Mouse (Mus musculus) activated CD4-positive, CD25-positive, alpha-beta regulatory T cell, adult 4 months (primary cell): ENCODE measurements at regions not wholly inside any gene's neighbourhood (a gene's known extent, or its start where the extent isn't known, plus 50 kb on each side); places are given as distances from the start of the nearest gene placed in this dataset.
"Not testable (repeated sequence)": the region's sequence is repeated elsewhere in the genome, so short reads cannot be mapped to it uniquely, and the experiment has no call there.

Experiments used
- ATAC-seq: one replicate; pipeline ENCODE4 v1.8.0; 2017

DNA sequence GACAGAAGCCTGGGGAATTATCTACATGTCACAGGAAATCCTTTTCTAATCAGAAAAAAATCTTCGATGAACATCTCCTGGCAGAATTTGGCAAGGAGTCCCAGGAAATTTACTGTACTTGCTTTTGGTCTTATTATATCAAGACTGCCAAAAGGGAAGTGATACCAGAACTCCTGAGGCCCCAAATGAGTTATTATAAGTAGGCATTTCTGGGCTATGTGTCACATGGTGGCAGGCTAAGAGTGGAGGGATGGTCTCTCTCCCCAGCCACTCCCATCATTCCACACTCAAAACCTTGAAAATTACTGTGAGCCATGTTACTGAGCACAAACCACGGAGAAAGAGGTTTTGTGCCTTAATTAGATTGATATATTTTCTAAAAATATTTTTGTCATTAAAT is 94.0 kb upstream of the Cdk6 start:
- no peak for ATAC-seq

DNA sequence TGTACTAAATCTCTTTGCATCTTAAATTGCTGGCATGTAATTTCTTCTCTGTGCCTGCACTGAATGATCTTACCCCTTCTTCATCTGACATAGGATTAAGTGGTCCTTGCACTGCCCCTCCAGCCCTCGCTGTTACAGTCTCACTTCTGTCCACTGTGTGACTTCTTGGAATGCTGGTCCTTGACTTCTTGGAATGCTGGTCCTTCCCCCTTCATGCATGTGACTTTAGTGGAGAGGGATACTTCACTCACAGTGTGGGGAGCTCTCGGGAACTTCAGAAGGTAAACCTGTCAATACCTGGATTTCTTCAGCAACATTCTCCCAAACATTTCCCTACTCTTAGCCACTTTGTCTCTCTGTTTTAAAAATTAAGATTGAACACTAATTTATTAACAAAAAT is 91.0 kb upstream of the Cdk6 start:
- ATAC-seq = no peak

DNA sequence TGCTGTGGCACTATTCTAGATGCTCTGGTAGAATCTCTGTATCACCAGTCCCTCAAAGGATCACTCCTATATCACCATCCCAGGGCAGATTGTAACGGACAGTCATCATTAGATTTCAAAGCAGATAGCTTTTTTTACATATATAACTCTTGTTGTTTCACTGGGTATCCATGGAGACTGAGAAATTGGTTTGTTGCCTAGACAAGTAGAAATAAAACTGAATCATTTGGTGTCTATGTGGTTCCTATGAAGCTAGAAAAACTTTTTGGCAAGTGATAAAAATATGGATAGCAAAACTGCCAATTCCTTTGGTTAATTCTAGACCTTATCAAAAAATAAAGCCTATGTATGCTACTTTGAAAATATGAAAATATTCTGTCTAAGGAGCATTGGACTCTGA is 81.0 kb upstream of the Cdk6 start:
- ATAC-seq = no peak

DNA sequence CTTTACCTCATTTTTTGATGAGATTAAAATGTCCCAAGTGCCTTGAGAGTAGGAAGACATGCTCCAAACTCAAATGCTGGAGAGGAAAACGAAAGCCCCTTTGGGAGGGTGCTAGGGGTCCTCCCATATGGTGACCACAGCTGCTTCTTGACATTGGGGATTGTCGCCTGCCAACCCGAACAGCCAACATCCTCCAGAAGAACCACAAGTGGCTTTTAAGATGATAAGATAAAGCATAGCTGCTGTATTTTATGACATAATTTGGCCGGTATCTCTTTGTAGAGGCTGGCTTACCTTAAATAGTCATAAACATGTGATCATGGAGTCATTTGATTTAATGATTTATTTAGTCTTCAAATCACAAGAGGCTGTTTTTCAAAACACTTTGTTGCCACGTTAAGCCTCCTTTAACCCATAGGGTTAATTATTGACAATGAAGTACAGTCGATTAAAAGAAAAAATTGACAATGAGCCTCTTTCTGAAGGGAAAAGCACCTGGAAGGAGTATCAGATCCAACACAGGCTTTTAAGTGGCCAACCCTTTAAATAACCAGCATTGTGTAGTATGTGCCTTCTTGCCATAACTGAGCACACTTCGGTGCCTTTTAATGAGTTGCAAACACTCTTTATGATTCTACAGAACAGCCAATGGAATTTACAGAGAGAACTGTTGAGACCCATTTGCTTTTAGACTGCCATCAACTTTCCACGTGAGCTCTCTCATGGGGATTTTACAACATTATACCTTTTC is 76.1 kb upstream of the Cdk6 start:
- ATAC-seq = not testable (repeated sequence)

DNA sequence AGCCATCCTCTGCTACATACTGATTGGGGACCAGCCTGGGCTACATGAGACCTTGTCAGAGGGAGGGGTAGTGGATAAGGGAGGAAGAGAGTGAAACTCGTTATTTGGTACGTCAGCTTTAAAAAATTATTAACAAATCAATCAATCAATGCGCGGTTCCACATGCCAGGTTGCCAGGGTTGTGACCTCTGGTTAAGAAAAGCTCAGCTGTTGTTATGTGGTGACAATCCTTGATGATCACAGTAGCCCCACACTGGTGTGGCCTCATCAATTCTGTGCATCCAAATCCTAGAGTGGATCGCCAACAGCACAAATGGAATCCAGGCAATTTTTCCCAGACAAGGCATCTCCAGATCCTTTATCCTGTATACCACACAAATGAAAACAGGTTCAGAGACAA is 74.3 kb upstream of the Cdk6 start:
- ATAC-seq = no peak

DNA sequence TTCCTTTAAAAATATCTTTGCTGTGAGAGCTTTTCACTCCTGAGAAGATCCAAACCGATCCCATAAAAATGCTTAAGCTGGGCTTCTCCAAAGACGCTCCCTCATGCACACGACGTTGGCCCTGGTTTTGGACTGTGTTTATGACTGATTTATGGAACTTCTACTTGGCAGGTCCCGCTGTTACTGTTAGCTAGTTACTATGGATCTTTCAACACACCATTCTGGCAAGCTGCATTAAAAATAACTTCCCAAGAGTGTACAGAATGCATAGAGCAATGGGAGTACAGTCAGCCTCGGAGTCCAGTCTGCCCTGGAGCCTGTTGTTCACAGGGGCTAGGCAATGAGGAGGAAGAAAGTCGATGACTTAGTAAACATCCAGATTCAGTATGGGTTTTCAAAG is 71.5 kb upstream of the Cdk6 start:
- no peak for ATAC-seq

DNA sequence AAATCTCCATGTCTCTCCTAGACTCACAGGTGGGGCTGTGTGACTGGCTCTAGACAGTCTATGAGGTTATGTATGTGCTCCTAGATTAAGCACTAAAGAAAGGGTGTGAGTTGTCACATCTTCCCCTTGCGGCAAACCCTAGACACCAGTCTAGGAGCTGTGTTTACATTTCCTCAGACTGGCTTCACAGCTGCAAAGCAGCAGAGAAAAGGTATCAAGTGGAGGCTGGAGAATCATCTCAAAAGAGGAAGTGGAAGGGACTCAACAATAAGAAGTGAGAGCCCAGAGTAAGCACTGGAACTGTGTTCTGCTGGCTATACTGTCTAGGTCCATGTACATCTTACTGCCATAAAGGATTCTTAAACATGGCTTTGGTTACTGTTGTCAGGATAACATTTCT is 68.1 kb upstream of the Cdk6 start:
- ATAC-seq = not testable (repeated sequence)

DNA sequence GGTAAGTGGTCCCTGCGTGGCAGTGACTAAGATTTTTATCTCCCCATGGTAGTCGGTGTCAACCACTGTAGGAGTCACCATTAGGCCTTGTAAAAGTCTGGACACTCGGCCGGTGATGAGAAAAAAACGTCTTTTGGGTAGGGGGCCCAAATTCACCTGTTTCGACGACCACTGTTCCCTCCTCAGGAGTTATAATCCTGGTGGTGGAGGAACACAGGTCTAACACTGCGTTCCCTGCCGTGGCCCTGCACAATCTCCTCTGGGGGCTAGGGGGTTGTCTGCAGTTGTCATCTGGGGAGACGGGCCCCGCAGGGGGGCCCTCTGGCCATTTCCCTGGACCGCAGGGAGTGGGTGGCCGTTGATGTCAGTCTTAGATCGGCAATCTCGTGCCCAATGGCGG is 64.0 kb upstream of the Cdk6 start:
- ATAC-seq = not testable (repeated sequence)

DNA sequence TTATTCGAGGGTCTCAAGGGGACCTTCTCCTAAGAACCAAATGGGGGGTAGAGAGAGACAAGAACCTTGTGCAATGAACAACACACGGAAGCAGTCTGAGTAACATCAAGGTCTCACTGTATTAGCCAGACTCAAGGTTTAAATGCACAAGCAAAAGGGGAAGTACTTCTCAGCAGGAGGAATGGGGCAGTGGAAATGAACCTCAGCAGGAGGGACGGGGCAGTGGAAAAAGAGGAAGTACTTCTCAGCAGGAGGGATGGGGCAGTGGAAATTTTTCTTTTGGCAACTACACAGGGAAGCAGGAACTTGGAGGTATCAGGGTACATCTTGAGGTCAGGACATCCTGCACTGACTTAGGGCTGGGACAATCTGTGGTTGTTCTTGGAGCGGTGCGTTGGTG is 62.3 kb upstream of the Cdk6 start:
- ATAC-seq = not testable (repeated sequence)

DNA sequence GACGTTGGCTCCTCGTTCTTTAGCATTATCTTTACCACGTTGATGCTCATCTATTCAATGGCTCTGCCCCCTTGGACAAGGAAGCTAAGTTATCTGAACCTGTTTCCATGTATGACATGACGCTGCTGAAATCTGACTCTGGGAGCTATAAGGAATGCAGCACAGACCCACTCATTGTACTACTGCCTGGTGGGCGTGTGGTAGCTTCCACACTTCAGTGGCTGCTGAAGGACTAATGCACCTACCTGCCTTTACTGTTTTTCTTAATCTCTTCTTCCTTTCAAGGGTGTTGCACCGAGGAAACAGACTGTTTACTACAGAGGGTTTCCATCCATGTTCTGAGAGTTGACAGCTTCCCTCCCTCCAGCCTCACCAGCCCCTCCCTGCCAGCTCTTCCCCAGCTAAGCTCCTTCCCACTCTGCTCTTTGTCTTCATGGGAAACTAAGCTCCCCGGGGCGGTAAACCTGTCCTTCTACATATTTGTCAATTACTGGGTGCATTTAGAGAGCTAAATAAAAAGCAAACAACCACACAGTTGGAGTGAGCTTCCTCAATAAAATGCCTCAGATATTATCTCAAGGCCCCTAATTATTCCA is 59.3 kb upstream of the Cdk6 start:
- ATAC-seq = not testable (repeated sequence)

DNA sequence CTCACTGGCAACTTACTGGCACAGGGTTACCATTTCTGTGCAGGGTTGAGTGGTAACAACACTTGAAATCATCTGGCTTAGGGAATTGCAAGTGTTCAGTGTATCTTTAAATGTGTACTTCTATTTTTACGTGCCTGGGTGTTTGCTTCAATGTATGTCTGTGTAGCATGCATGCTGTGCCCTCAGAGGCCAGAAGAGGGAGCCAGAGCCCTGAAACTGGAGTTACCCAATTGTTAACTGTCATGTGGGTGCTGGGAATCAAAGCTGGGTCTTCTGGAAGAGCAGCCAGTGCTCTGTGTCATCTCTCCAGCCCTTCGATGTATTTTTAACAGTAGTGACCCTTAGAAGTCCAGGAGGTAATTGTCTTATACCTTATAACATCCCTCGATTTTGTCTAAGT is 58.2 kb upstream of the Cdk6 start:
- no peak for ATAC-seq

DNA sequence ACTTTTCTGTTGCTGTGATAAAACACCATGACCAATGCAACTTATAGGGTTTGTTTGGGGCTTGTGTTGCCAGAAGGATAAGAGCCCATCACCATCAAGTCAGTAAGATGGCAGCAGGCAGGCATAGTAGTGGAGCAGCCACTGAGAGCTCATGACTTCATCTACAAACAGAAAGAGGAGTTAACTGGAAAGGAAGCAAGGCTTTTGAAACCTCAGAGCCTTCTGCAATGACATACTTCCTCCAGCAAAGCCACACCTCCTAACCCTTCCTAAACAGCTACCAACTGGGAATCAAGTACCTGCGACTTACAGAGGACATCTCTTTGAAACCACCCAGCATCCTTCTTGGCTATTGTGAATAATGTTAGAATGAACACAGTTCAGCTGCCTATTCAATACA is 57.0 kb upstream of the Cdk6 start:
- not testable (repeated sequence) for ATAC-seq

DNA sequence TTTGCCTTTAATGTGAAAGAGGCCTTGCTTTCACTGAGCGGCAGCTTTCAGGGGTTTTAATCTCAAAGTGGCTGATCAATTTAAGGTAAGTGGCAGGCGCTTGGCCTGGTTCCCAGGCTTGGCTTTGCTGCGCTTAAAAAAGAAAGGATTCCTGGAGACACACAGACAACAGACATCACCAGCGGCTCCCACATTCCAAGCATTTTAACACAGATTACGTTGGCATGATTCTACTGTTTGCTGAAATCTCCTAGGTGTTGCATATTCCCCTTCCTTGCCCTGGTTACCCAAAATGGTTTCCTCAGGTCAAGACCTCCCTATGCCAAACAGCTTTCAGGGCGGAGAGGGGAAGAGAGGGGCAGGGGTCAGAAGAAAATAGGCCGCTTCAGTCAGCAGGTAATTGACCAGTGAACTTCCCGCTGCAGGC is 51.3 kb upstream of the Cdk6 start:
- not testable (repeated sequence) for ATAC-seq
